In the genomic region with DNA sequence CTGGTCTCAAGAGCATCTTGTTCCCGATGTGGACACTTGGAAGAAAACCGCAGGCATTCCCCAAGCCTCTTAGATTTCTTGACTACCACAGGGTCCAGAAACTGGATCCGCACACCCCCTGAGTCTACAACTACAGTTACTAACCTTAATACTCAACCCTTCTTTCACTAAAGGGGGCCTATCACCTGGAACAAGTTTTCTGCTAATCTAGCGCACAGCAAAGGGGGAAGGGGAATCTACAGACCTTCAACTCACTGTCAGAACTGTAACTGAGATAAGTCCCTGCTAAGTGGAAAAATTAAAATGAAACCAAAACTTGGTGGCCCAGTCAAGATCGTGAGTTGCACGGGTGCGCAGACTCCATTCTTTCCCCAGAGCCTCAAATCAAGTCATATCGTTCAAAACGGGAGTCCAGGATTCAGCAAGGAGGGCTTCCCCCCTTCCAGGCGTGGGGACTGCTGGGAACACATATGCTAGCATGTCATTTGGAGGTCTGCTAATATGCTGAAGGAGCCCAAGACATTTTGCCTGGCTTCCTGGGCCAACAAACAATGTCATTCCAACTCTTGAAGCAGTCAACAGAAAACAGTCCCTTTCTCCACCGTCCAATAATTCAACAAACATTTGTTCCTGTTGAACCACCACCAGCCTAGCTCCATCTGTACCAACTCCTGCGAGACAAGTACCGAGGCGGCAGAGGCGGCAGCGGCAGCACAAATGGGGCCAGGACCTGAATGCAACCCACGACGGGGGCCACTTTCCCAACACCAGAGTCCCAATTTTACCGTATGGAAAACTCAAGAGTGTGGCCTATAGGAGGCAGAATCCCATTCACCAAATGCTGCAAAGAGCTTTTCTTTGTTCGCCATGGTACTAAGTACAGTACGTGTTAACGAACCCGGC, we compare ENCODE assay signal across 7 mouse cellular contexts. TPM values are rescaled to one million over a fixed set of nuclear protein-coding genes. Genes with fewer than 3 reads are reported as not detected.
DNase-seq lines count a peak whose midpoint lies in the region; ATAC-seq and TF ChIP-seq lines count a peak whose summit lies in the region.

No protein-coding gene starts in this region.

- no peaks in the 10 kb centered on the region for H3K27me3 ChIP-seq in forebrain, postnatal 0 days (ENCODE audit: insufficient read depth, low read length)
- H3K27me3 ChIP-seq in midbrain, embryonic 13.5 days: no peaks in the 10 kb centered on the region

- H3K27ac ChIP-seq in forebrain, postnatal 0 days (ENCODE audit: low read depth, low read length): peak overlapping the region; percentile 80
- H3K27ac ChIP-seq in midbrain, embryonic 13.5 days: peak overlapping the region; percentile 90

- H3K9me3 ChIP-seq in forebrain, postnatal 0 days (ENCODE audit: low read length): no peaks in the 10 kb centered on the region
- no peaks in the 10 kb centered on the region for H3K9me3 ChIP-seq in midbrain, embryonic 13.5 days

- WGBS in forebrain, postnatal 0 days: 9% methylated on average over 23 of the region's 23 CpGs
- 14% methylated on average over 23 of the region's 23 CpGs for WGBS in midbrain, embryonic 13.5 days

- DNase-seq in urinary bladder, postnatal 14 days (ENCODE audit: low spot score): peak; percentile 16
- DNase-seq in urinary bladder, postnatal 36 days (ENCODE audit: low spot score in 2 of 2): no peak
- peak; percentile 67 for DNase-seq in cerebellum, adult 8-10 months
- DNase-seq in forebrain, postnatal 0 days: peak; percentile 63
- DNase-seq in kidney, postnatal 14 days: peak; percentile 35
- peak; percentile 60 for DNase-seq in thymus, postnatal 14 days

- no peak for ATAC-seq in forebrain, postnatal 0 days
- no peak for ATAC-seq in midbrain, embryonic 13.5 days

- no peaks in the 10 kb centered on the region for H3K36me3 ChIP-seq in forebrain, postnatal 0 days (ENCODE audit: insufficient read depth)
- no peaks in the 10 kb centered on the region for H3K36me3 ChIP-seq in midbrain, embryonic 13.5 days

- TF ChIP-seq CTCF in forebrain, postnatal 0 days (IDR thresholded peaks at IDR 0.05; ENCODE audit: low read depth): peak; percentile 32; the same call in 1 of the 2 replicates

- peaks cover 10% of the 10 kb centered on the region; the same call in 1 of the 2 replicates for H3K4me1 ChIP-seq in forebrain, postnatal 0 days (ENCODE audit: insufficient read depth)
- peaks cover 70% of the 10 kb centered on the region for H3K4me1 ChIP-seq in midbrain, embryonic 13.5 days (replicated peaks)

- H3K4me3 ChIP-seq in forebrain, postnatal 0 days (ENCODE audit: low read depth, low read length): peak overlapping the region; percentile 69
- peak overlapping the region; percentile 76 for H3K4me3 ChIP-seq in midbrain, embryonic 13.5 days (replicated peaks)

- H3K9ac ChIP-seq in forebrain, postnatal 0 days: peak overlapping the region; percentile 59
- peak overlapping the region; percentile 87 for H3K9ac ChIP-seq in midbrain, embryonic 13.5 days (replicated peaks)

- peak overlapping the region; percentile 90 for H3K4me2 ChIP-seq in forebrain, postnatal 0 days (ENCODE audit: low read depth)
- peak overlapping the region; percentile 84 for H3K4me2 ChIP-seq in midbrain, embryonic 13.5 days (replicated peaks)

RNA-seq across cellular contexts. Expression of gene Fam53b, which starts 1.7 kb away (rescaled TPM):
- 5.6 and 15.4 TPM in 2 replicates for total RNA-seq in forebrain, postnatal 0 days (2014; rRNA removed)
- polyA plus RNA-seq in forebrain, postnatal 0 days (2015; fragmentation: Nextera tagmentation; extraction: Ambion mirVana): 5.6 and 5.8 TPM in 2 replicates
- 21.7 and 23.4 TPM in 2 replicates for polyA plus RNA-seq in midbrain, embryonic 13.5 days (2015; fragmentation: Nextera tagmentation; extraction: Ambion mirVana)

RNA-seq across cellular contexts. Expression of gene Eef1akmt2, which starts 40.5 kb away (rescaled TPM):
- 86.1 and 101 TPM in 2 replicates for total RNA-seq in forebrain, postnatal 0 days (2014; rRNA removed)
- polyA plus RNA-seq in forebrain, postnatal 0 days (2015; fragmentation: Nextera tagmentation; extraction: Ambion mirVana): 77.3 and 85.9 TPM in 2 replicates
- 95.7 and 98.9 TPM in 2 replicates for polyA plus RNA-seq in midbrain, embryonic 13.5 days (2015; fragmentation: Nextera tagmentation; extraction: Ambion mirVana)

RNA-seq across cellular contexts. Expression of gene Abraxas2, which starts 47.1 kb away (rescaled TPM):
- total RNA-seq in forebrain, postnatal 0 days (2014; rRNA removed): 36.8 and 38.2 TPM in 2 replicates
- polyA plus RNA-seq in forebrain, postnatal 0 days (2015; fragmentation: Nextera tagmentation; extraction: Ambion mirVana): 21.1 and 32.9 TPM in 2 replicates
- 37.1 and 41.8 TPM in 2 replicates for polyA plus RNA-seq in midbrain, embryonic 13.5 days (2015; fragmentation: Nextera tagmentation; extraction: Ambion mirVana)

Comparison
In these comparisons a context has a peak if more than half of its experiments do, and no peak if none do; other contexts are left out.
1. DNase-seq: peak in urinary bladder, postnatal 14 days (single experiment), cerebellum, adult 8-10 months (single experiment), forebrain, postnatal 0 days (single experiment), kidney, postnatal 14 days (single experiment) and thymus, postnatal 14 days (single experiment); none in urinary bladder, postnatal 36 days (0 of 2).